Mouse (Mus musculus) ES-Bruce4 (cell line): Measurements from ENCODE around the gene Tnfrsf14. TPM values are rescaled to one million over a fixed set of nuclear protein-coding genes. Genes with fewer than 3 reads are reported as not detected.

Experiments used
- H3K27ac ChIP-seq: 2 replicates; pipeline ENCODE4 v1.5.1; 2012; ENCODE audit warnings: low read length, inconsistent platforms; ENCODE audit not compliant: insufficient read depth
- H3K27me3 ChIP-seq: 2 replicates; pipeline ENCODE4 v1.6.1; 2012; ENCODE audit warnings: mild to moderate bottlenecking, low read length, inconsistent platforms; ENCODE audit not compliant: control insufficient read depth, poor library complexity, insufficient read depth, severe bottlenecking
- H3K36me3 ChIP-seq: 2 replicates; pipeline ENCODE4 v1.6.1; 2012; ENCODE audit warnings: inconsistent platforms, mild to moderate bottlenecking, low read length, moderate library complexity; ENCODE audit not compliant: control insufficient read depth, poor library complexity, insufficient read depth, severe bottlenecking
- H3K4me1 ChIP-seq: one replicate; pipeline ENCODE4 v1.8.1; 2011; ENCODE audit warnings: low read length; ENCODE audit not compliant: control insufficient read depth, insufficient read depth
- H3K4me3 ChIP-seq: 2 replicates; pipeline ENCODE4 v1.5.1; 2011; ENCODE audit warnings: low read depth, mild to moderate bottlenecking, low read length
- H3K9ac ChIP-seq: 2 replicates; pipeline ENCODE4 v1.6.1; 2012; ENCODE audit warnings: low read depth, mild to moderate bottlenecking, inconsistent platforms; ENCODE audit not compliant: poor library complexity, severe bottlenecking
- H3K9me3 ChIP-seq: replicated peaks from 2 replicates; pipeline ENCODE4 v1.6.1; 2012; ENCODE audit warnings: mild to moderate bottlenecking, low read length, inconsistent platforms; ENCODE audit not compliant: control insufficient read depth, poor library complexity, insufficient read depth, severe bottlenecking
- CTCF ChIP-seq: IDR thresholded peaks from one replicate; pipeline ENCODE4 v1.8.1; 2011; ENCODE audit warnings: low read depth, low read length
- EP300 ChIP-seq: IDR thresholded peaks from 2 replicates; pipeline ENCODE4 v1.6.1; 2011; ENCODE audit warnings: low read depth, low read length; ENCODE audit not compliant: insufficient read depth
- POLR2A ChIP-seq: IDR thresholded peaks from one replicate; pipeline ENCODE4 v1.8.1; 2011; ENCODE audit warnings: low read length; ENCODE audit not compliant: insufficient read depth
- polyA plus RNA-seq: library from polyadenylated mRNA; stranded (reverse); fragments of >200 nt; gene quantifications from 2 replicates; pipeline ENCODE4 v1.2.4, GENCODE M21; 2011; ENCODE audit warnings: low read depth; ENCODE audit not compliant: missing spikeins, insufficient read depth, insufficient read length

The Tnfrsf14 gene
- polyA plus RNA-seq, 1 experiment, result not detected

DNA sequence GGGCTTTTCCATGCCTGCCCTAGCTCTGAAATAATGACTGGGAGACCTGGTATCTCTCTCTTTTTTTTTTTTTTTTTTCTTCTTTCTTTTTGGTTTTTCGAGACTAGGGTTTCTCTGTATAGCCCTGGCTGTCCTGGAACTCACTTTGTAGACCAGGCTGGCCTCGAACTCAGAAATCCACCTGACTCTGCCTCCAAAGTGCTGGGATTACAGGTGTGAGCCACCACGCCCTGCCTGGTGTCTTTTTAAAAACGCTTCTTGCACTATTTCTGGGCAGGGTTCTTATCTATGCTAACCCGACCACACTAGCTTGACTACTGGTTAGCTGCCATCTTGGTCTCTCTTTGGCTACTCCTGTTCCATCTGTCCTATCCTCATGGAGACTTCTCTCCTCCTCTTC is 19.9 kb downstream of the Tnfrsf14 start:
- H3K36me3 ChIP-seq, result no peaks in the 10 kb centered on the region
- H3K9ac ChIP-seq, result no peak overlapping the region
- no peaks in the 10 kb centered on the region for H3K4me1 ChIP-seq
- TF ChIP-seq CTCF (no peak), EP300 (no peak), POLR2A (no peak)
- no peaks in the 10 kb centered on the region for H3K9me3 ChIP-seq
- no peak overlapping the region for H3K4me3 ChIP-seq
- H3K27me3 ChIP-seq, result no peaks in the 10 kb centered on the region; the same call in 1 of the 2 replicates
- no peak overlapping the region for H3K27ac ChIP-seq

GRCm38 (mm10) chr4:154907833-154908232 is 20.5 kb downstream of the Tnfrsf14 start:
- H3K27ac ChIP-seq, result no peak overlapping the region
- H3K27me3 ChIP-seq, result no peaks in the 10 kb centered on the region; the same call in 1 of the 2 replicates
- H3K9me3 ChIP-seq, result no peaks in the 10 kb centered on the region
- TF ChIP-seq CTCF (peak; percentile 75), POLR2A (no peak)
- H3K9ac ChIP-seq, result no peak overlapping the region
- no peaks in the 10 kb centered on the region for H3K36me3 ChIP-seq
- no peak overlapping the region for H3K4me3 ChIP-seq
- H3K4me1 ChIP-seq, result no peaks in the 10 kb centered on the region

- H3K27me3 ChIP-seq, result no peaks in the 10 kb centered on the region; the same call in 1 of the 2 replicates
- H3K4me3 ChIP-seq, result peak overlapping the region; percentile 81
- H3K36me3 ChIP-seq, result no peaks in the 10 kb centered on the region
- TF ChIP-seq POLR2A (peak; percentile 19), EP300 (no peak)
- H3K9ac ChIP-seq, result peak overlapping the region; percentile 74
- peak overlapping the region; percentile 84 for H3K27ac ChIP-seq
- no peaks in the 10 kb centered on the region for H3K4me1 ChIP-seq
- H3K9me3 ChIP-seq, result no peaks in the 10 kb centered on the region
Measured at GRCm38 (mm10) chr4:154904185-154905071, 23.9 kb downstream of the Tnfrsf14 start.

DNA sequence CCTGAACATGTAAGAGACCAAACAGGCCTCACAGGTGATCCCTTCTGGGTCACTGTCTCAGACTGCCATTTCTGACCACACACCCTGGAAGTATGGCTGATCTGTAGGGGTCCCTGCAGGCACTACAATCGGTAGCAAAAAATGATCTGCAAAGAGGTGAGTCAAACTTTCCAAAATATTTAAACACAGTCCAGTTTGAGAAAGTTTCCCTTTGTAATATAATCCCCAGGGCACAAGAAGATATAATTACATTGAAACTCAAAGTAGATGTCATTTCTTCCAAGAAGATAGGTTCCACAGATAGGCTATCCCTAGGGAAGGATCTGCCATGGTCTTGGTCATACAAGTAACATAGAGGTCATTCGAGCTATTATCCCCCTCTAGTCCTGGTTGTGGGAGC is 26.0 kb downstream of the Tnfrsf14 start:
- Histone ChIP-seq H3K9ac (no peak overlapping the region), H3K4me1 (no peaks in the 10 kb centered on the region), H3K27ac (no peak overlapping the region), H3K9me3 (no peaks in the 10 kb centered on the region), H3K36me3 (no peaks in the 10 kb centered on the region), H3K27me3 (no peaks in the 10 kb centered on the region), H3K4me3 (no peak overlapping the region)
- no peak for TF ChIP-seq EP300
- no peak for TF ChIP-seq POLR2A
- TF ChIP-seq CTCF, result no peak

- Histone ChIP-seq H3K36me3 (no peaks in the 10 kb centered on the region), H3K4me1 (no peaks in the 10 kb centered on the region), H3K27ac (no peak within 1 kb of the TSS), H3K27me3 (no peaks in the 10 kb centered on the region), H3K9me3 (no peaks in the 10 kb centered on the region), H3K9ac (peak within 1 kb of the TSS; percentile 14), H3K4me3 (peak within 1 kb of the TSS; percentile 71)
- TF ChIP-seq EP300, result 0 out of 2 replicates have a peak, but pooled peaks have one; percentile 3
- TF ChIP-seq CTCF, result no peak
- peak; percentile 99 for TF ChIP-seq POLR2A
Measured at GRCm38 (mm10) chr4:154898506-154899446, 29.6 kb downstream of the Tnfrsf14 start, which contains the start of gene Fam213b. Gene Fam213b (minus strand): TSS chr4:154899135.
